Mouse (Mus musculus) C2C12 (cell line): ENCODE data around the gene Alpi.

Experiments used
- CEBPB ChIP-seq: IDR thresholded peaks from one replicate; pipeline ENCODE4 v1.6.1; 2011; ENCODE audit warnings: low read depth, mild to moderate bottlenecking, control low read depth, moderate library complexity
- CTCF ChIP-seq: IDR thresholded peaks from one replicate; pipeline ENCODE4 v1.5.1; 2011; ENCODE audit not compliant: control insufficient read depth, insufficient read depth, insufficient read length

DNA sequence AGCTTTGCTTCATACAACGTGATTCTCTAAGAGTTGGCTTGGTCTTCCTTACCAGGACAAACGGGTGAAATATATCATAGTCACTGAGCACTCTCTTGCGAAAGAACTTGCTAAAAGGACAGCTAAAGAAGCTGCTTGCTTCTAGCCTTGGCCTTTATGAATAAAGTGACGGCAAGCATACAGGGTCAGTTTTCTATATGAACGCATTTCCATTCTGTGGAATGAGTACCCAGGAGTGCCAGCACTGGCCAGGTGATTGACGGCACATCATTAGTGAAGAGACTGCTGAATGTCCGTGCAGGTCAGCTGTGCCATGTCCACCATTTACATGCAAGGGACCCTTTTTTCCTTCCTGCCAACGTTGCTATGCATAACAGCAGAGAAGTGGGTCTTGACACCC, 5.1 kb upstream of the Alpi start:
- TF ChIP-seq CTCF (no peak), CEBPB (no peak)
